Comparison of ENCODE assay signal across 31 mouse cellular contexts in the genomic region with DNA sequence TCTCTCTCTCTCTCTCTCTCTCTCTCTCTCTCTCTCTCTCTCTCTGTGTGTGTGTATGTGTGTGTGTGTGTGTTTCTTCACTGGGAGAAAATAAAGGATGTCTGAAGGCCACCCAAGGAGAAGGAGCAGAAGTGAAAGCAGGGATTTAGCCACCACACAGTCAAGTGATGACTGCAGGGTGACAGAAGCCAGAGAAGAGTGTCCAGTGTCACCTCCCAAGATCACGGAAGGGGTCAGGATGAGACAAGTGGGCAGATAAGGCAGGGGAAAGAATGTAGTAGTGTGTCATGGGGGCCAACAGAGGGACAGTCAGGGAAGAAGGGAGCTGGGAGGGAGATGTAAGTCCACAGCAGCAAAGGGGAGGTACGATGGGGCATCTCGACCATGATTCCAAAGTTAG.
DNase-seq lines count a peak whose midpoint lies in the region; ATAC-seq lines count a peak whose summit lies in the region.
"Had no signal": no experiment of that assay in that cellular context is flagged by ENCODE, and none has a peak within 500 bp of the region (broad histone marks: within the 10 kb centered on the region; RNA-seq: fewer than 3 reads in every experiment).

No protein-coding gene starts in this region.

- peaks cover 24% of the 10 kb centered on the region for H3K4me1 ChIP-seq in heart, embryonic 10.5 days
- H3K4me1 ChIP-seq in heart, embryonic 16.5 days (ENCODE audit: control insufficient read depth, insufficient read depth, low read length) = no peaks in the 10 kb centered on the region
- H3K4me1 ChIP-seq in megakaryocyte, embryonic 14.5 days = peaks cover 42% of the 10 kb centered on the region
- H3K4me1 ChIP-seq: forebrain, embryonic 10.5 days; forebrain, embryonic 15.5 days; limb, embryonic 10.5 days; limb, embryonic 15.5 days; liver, embryonic 13.5 days; neural tube, embryonic 13.5 days had no signal

- no peaks in the 10 kb centered on the region for H3K36me3 ChIP-seq in heart, embryonic 10.5 days
- H3K36me3 ChIP-seq in heart, embryonic 16.5 days (ENCODE audit: control insufficient read depth, insufficient read depth) = no peaks in the 10 kb centered on the region
- peaks cover 55% of the 10 kb centered on the region for H3K36me3 ChIP-seq in megakaryocyte, embryonic 14.5 days (replicated peaks; ENCODE audit: low read length)
- H3K36me3 ChIP-seq: embryonic facial prominence, embryonic 13.5 days; forebrain, embryonic 10.5 days; forebrain, embryonic 15.5 days; limb, embryonic 10.5 days; limb, embryonic 15.5 days; liver, embryonic 13.5 days; midbrain, embryonic 13.5 days; neural tube, embryonic 13.5 days had no signal

- 0 out of 2 replicates have a peak, but pooled peaks have one; percentile 52 for ATAC-seq in heart, embryonic 16.5 days (replicated peaks; ENCODE audit: extremely low read depth, insufficient read depth, low FRiP score)
- ATAC-seq in common myeloid progenitor, adult 5-6 weeks (replicated peaks; ENCODE audit: low read depth, poor library complexity, severe bottlenecking) = 0 out of 2 replicates have a peak, but pooled peaks have one; percentile 22
- ATAC-seq: forebrain, embryonic 15.5 days; intestine, postnatal 0 days; midbrain, embryonic 13.5 days; Patski had no signal

- no peaks in the 10 kb centered on the region for H3K27me3 ChIP-seq in heart, embryonic 10.5 days (ENCODE audit: insufficient read depth, poor library complexity, severe bottlenecking)
- H3K27me3 ChIP-seq in heart, embryonic 16.5 days (ENCODE audit: control insufficient read depth, insufficient read depth, low read length) = no peaks in the 10 kb centered on the region
- H3K27me3 ChIP-seq in megakaryocyte, embryonic 14.5 days (replicated peaks) = no peaks in the 10 kb centered on the region
- H3K27me3 ChIP-seq: embryonic facial prominence, embryonic 13.5 days; forebrain, embryonic 15.5 days; limb, embryonic 15.5 days; liver, embryonic 13.5 days; midbrain, embryonic 13.5 days had no signal

- intact Hi-C loops in heart, postnatal 10 days (cut with DNase I) = no loop called here

- no peak overlapping the region for H3K9ac ChIP-seq in heart, embryonic 16.5 days (ENCODE audit: low read length)
- H3K9ac ChIP-seq: embryonic facial prominence, embryonic 13.5 days; forebrain, embryonic 15.5 days; hindbrain, embryonic 14.5 days; limb, embryonic 15.5 days; liver, embryonic 13.5 days; midbrain, embryonic 13.5 days; neural tube, embryonic 13.5 days had no signal

- DNase-seq in heart, embryonic 10.5 days (ENCODE audit: low spot score) = peak; percentile 89
- no peak for DNase-seq in heart, postnatal 10 days
- DNase-seq in heart, postnatal 4 days = no peak
- no peak for DNase-seq in thymus, adult 18-20 months
- DNase-seq: adrenal gland, postnatal 14 days; cerebellum, adult 11 months; cerebellum, adult 9-11 months; gastrocnemius, adult 2 months; gastrocnemius, postnatal 36 days; kidney, adult 9 months; kidney, postnatal 10 days; layer of hippocampus, adult 9-11 months; liver, embryonic 13.5 days; lung, adult 18-20 months; right cerebral cortex, postnatal 4 days; thymus, adult 2 months; thymus, postnatal 36 days had no signal

- peak overlapping the region; percentile 56; the same call in 1 of the 2 replicates for H3K27ac ChIP-seq in heart, embryonic 10.5 days
- no peak overlapping the region for H3K27ac ChIP-seq in heart, embryonic 16.5 days (ENCODE audit: low read length)
- H3K27ac ChIP-seq: embryonic facial prominence, embryonic 13.5 days; forebrain, embryonic 10.5 days; forebrain, embryonic 15.5 days; gastrocnemius, adult 2 months; hindbrain, embryonic 14.5 days; limb, embryonic 10.5 days; limb, embryonic 15.5 days; liver, embryonic 13.5 days; midbrain, embryonic 13.5 days; neural tube, embryonic 13.5 days; stomach, postnatal 0 days had no signal

- 34% methylated on average over 3 of the region's 3 CpGs for WGBS in heart, embryonic 10.5 days
- WGBS in heart, embryonic 16.5 days = 23% methylated on average over 3 of the region's 3 CpGs

- no peak overlapping the region for H3K4me2 ChIP-seq in heart, embryonic 16.5 days (ENCODE audit: low read depth, low read length)
- H3K4me2 ChIP-seq: embryonic facial prominence, embryonic 13.5 days; forebrain, embryonic 15.5 days; hindbrain, embryonic 14.5 days; limb, embryonic 15.5 days; liver, embryonic 13.5 days; midbrain, embryonic 13.5 days; neural tube, embryonic 13.5 days had no signal

- no peaks in the 10 kb centered on the region for H3K9me3 ChIP-seq in heart, embryonic 10.5 days
- H3K9me3 ChIP-seq in heart, embryonic 16.5 days (replicated peaks; ENCODE audit: control insufficient read depth, low read length) = no peaks in the 10 kb centered on the region
- no peaks in the 10 kb centered on the region for H3K9me3 ChIP-seq in megakaryocyte, embryonic 14.5 days
- H3K9me3 ChIP-seq: embryonic facial prominence, embryonic 13.5 days; forebrain, embryonic 10.5 days; forebrain, embryonic 15.5 days; limb, embryonic 10.5 days; limb, embryonic 15.5 days; liver, embryonic 13.5 days; midbrain, embryonic 13.5 days; neural tube, embryonic 13.5 days had no signal

- H3K4me3 ChIP-seq in heart, embryonic 10.5 days = no peak overlapping the region
- no peak overlapping the region for H3K4me3 ChIP-seq in heart, embryonic 16.5 days (ENCODE audit: low read length)
- peak overlapping the region; percentile 26 for H3K4me3 ChIP-seq in megakaryocyte, embryonic 14.5 days (replicated peaks)
- H3K4me3 ChIP-seq: embryonic facial prominence, embryonic 13.5 days; forebrain, embryonic 10.5 days; forebrain, embryonic 15.5 days; gastrocnemius, adult 2 months; limb, embryonic 10.5 days; limb, embryonic 15.5 days; liver, embryonic 13.5 days; midbrain, embryonic 13.5 days; neural tube, embryonic 13.5 days had no signal
